Mouse (Mus musculus): ENCODE data around the gene Gnas. TPM values are rescaled to one million over a fixed set of nuclear protein-coding genes. Genes with fewer than 3 reads are reported as not detected.

Gene Gnas
- polyA plus RNA-seq, 1 experiment from 2014 or later, result 402 TPM

DNA sequence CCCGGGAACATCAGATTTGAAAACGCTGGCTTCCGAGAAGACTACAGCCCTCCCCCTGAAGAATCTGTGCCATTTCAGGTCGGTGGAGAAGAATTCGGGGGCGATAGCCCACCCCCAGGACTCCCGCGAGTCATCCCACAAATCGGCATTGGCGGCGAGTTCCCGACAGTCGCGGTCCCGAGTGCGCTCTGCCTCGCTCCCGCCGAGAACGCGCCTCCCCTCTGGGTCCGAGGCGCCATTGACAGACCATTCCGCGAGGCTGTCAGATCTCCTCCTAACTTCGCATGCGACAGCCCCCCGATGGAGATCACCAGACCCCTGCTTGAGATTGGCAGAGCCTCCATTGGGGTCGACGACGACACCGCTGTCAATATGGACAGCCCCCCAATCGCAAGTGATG lies 14.4 kb downstream of the Gnas start:
- ATAC-seq, result no peak
- Histone ChIP-seq H3K9ac (ENCODE audit: low read depth, low read length) (no peak overlapping the region), H3K4me2 (ENCODE audit: low read depth, low read length) (peak overlapping the region; percentile 44), H3K27ac (ENCODE audit: low read length) (no peak overlapping the region), H3K4me3 (ENCODE audit: low read length) (peak overlapping the region; percentile 44), H3K9me3 (ENCODE audit: control insufficient read depth, low read length) (peaks cover 44% of the 10 kb centered on the region), H3K4me1 (ENCODE audit: control insufficient read depth, insufficient read depth, low read length) (peaks cover 2% of the 10 kb centered on the region; the same call in 1 of the 2 replicates), H3K36me3 (ENCODE audit: control insufficient read depth, insufficient read depth, low read length) (peaks cover 7% of the 10 kb centered on the region; the same call in 1 of the 2 replicates), H3K27me3 (replicated peaks; ENCODE audit: control insufficient read depth, insufficient read depth, low read length) (peaks cover 22% of the 10 kb centered on the region)
- WGBS, result 52% methylated on average over 33 of the region's 33 CpGs

DNA sequence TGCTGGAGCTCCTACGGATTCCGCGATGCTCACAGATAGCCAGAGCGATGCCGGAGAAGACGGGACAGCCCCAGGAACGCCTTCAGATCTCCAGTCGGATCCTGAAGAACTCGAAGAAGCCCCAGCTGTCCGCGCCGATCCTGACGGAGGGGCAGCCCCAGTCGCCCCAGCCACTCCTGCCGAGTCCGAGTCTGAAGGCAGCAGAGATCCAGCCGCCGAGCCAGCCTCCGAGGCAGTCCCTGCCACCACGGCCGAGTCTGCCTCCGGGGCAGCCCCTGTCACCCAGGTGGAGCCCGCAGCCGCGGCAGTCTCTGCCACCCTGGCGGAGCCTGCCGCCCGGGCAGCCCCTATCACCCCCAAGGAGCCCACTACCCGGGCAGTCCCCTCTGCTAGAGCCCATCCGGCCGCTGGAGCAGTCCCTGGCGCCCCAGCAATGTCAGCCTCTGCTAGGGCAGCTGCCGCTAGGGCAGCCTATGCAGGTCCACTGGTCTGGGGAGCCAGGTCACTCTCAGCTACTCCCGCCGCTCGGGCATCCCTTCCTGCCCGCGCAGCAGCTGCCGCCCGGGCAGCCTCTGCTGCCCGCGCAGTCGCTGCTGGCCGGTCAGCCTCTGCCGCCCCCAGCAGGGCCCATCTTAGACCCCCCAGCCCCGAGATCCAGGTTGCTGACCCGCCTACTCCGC lies 15.1 kb downstream of the Gnas start:
- Histone ChIP-seq H3K4me2 (ENCODE audit: low read depth, low read length) (peak overlapping the region; percentile 44), H3K27ac (ENCODE audit: low read length) (no peak overlapping the region), H3K9ac (ENCODE audit: low read depth, low read length) (peak overlapping the region; percentile 47), H3K4me1 (ENCODE audit: control insufficient read depth, insufficient read depth, low read length) (0 out of 2 replicates have a peak, but pooled peaks cover 2% of the 10 kb centered on the region), H3K27me3 (replicated peaks; ENCODE audit: control insufficient read depth, insufficient read depth, low read length) (peaks cover 22% of the 10 kb centered on the region), H3K36me3 (ENCODE audit: control insufficient read depth, insufficient read depth, low read length) (peaks cover 7% of the 10 kb centered on the region; the same call in 1 of the 2 replicates), H3K9me3 (ENCODE audit: control insufficient read depth, low read length) (peaks cover 44% of the 10 kb centered on the region), H3K4me3 (ENCODE audit: low read length) (peak overlapping the region; percentile 44)
- WGBS, result 53% methylated on average over 48 of the region's 48 CpGs
- no peak for ATAC-seq

DNA sequence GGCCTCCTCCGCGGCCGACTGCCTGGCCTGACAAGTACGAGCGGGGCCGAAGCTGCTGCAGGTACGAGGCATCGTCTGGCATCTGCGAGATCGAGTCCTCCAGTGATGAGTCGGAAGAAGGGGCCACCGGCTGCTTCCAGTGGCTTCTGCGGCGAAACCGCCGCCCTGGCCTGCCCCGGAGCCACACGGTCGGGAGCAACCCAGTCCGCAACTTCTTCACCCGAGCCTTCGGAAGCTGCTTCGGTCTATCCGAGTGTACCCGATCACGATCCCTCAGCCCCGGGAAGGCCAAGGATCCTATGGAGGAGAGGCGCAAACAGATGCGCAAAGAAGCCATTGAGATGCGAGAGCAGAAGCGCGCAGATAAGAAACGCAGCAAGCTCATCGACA lies 15.6 kb downstream of the Gnas start:
- Histone ChIP-seq H3K27me3 (replicated peaks; ENCODE audit: control insufficient read depth, insufficient read depth, low read length) (peaks cover 22% of the 10 kb centered on the region), H3K4me1 (ENCODE audit: control insufficient read depth, insufficient read depth, low read length) (0 out of 2 replicates have a peak, but pooled peaks cover 2% of the 10 kb centered on the region), H3K36me3 (ENCODE audit: control insufficient read depth, insufficient read depth, low read length) (peaks cover 7% of the 10 kb centered on the region; the same call in 1 of the 2 replicates), H3K9ac (ENCODE audit: low read depth, low read length) (0 out of 2 replicates have a peak overlapping the region, but pooled peaks have one; percentile 47), H3K9me3 (ENCODE audit: control insufficient read depth, low read length) (peaks cover 44% of the 10 kb centered on the region), H3K27ac (ENCODE audit: low read length) (no peak overlapping the region), H3K4me2 (ENCODE audit: low read depth, low read length) (peak overlapping the region; percentile 44), H3K4me3 (ENCODE audit: low read length) (peak overlapping the region; percentile 44)
- 55% methylated on average over 34 of the region's 34 CpGs for WGBS
- no peak for ATAC-seq

DNA sequence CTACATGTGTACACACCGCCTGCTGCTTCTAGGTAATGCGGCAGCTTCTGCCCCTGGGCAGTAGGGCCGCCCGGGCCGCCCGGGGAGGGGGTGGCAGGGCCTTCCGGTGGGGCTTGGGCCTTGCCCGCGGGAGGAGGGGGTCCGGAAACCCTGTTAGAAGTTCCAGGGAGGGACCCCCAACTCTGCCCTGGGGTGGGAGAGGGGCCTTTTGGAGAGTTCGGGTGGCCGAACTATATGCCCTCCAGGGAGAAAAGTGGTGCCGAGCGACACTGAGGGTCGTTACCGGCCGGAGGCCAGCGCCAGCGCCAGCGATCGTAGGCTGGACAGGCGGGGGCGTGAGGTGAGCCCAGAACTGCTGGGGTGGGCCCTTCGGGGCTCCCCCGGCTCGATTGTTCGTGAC lies 16.1 kb downstream of the Gnas start:
- Histone ChIP-seq H3K4me2 (ENCODE audit: low read depth, low read length) (peak overlapping the region; percentile 44), H3K4me3 (ENCODE audit: low read length) (peak overlapping the region; percentile 44), H3K27me3 (replicated peaks; ENCODE audit: control insufficient read depth, insufficient read depth, low read length) (peaks cover 22% of the 10 kb centered on the region), H3K36me3 (ENCODE audit: control insufficient read depth, insufficient read depth, low read length) (peaks cover 7% of the 10 kb centered on the region; the same call in 1 of the 2 replicates), H3K27ac (ENCODE audit: low read length) (no peak overlapping the region), H3K4me1 (ENCODE audit: control insufficient read depth, insufficient read depth, low read length) (0 out of 2 replicates have a peak, but pooled peaks cover 2% of the 10 kb centered on the region), H3K9me3 (ENCODE audit: control insufficient read depth, low read length) (peaks cover 42% of the 10 kb centered on the region), H3K9ac (ENCODE audit: low read depth, low read length) (0 out of 2 replicates have a peak overlapping the region, but pooled peaks have one; percentile 3)
- WGBS, result 62% methylated on average over 27 of the region's 27 CpGs
- ATAC-seq, result no peak

DNA sequence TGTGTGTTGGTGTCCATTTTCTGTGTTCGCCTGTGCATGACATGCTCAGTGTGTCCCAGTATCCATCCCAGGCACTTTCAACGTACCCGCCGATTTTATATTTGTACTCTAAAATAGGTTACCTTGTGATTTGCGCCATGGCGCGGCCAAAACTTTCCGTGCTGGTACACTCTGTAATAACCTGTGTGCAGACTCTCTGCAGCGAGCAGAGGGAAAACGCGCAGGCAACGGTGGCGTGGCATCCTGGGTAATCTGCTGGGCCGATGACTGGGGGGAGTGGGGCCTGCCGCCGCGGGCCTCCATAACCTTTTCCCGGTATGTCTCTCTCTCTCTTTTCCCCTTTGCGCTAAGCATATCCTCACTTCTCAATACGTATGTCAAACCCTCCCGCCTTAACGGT lies 16.5 kb downstream of the Gnas start:
- WGBS, result 51% methylated on average over 22 of the region's 22 CpGs
- 0 out of 2 replicates have a peak, but pooled peaks cover 2% of the 10 kb centered on the region for H3K4me1 ChIP-seq (ENCODE audit: control insufficient read depth, insufficient read depth, low read length)
- no peak for ATAC-seq
- no peak overlapping the region for H3K9ac ChIP-seq (ENCODE audit: low read depth, low read length)
- H3K4me3 ChIP-seq (ENCODE audit: low read length), result peak overlapping the region; percentile 44
- H3K9me3 ChIP-seq (ENCODE audit: control insufficient read depth, low read length), result peaks cover 37% of the 10 kb centered on the region
- peaks cover 22% of the 10 kb centered on the region for H3K27me3 ChIP-seq (replicated peaks; ENCODE audit: control insufficient read depth, insufficient read depth, low read length)
- no peak overlapping the region for H3K27ac ChIP-seq (ENCODE audit: low read length)
- H3K4me2 ChIP-seq (ENCODE audit: low read depth, low read length), result peak overlapping the region; percentile 44
- peaks cover 7% of the 10 kb centered on the region; the same call in 1 of the 2 replicates for H3K36me3 ChIP-seq (ENCODE audit: control insufficient read depth, insufficient read depth, low read length)

DNA sequence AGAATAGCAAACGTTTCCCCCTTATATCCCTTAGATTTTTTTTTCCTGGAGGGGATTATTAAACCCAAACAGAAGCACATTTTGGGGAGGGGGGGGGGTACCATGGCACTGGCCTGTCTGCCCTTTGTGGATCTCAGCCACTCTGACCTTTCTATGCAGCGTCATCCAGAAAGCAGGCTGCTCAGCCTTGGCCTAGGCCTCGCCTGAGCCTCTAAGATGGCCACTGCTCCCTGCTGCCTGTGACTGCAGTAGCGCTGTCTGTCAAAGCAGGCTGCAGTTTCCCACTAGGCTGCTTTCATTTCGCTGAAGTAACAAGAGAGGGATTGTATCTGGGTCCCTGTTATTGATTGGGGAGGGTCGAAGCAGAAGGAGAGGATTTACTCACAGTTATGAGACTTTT lies 18.4 kb downstream of the Gnas start:
- 61% methylated on average over 6 of the region's 6 CpGs for WGBS
- H3K9me3 ChIP-seq (ENCODE audit: control insufficient read depth, low read length), result peaks cover 30% of the 10 kb centered on the region

DNA sequence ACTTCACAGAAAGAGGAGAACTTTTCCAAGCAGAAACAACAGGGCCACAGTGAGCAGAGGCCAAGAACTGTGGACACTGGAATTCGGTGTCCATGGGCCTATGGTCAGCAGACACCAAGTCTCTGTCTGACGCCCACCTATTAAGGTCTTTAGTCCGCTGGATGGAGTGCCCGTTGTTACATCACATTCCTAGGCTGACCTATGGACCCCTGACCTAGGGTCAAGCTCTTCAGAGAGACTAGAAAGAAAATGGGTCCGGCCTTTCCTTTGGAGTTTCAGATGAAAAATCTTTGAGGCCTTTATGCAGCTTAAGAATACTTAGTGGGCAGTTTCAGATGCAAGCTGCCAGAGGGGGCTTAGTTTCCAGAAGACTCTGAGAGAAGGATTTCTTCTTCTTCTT lies 21.5 kb downstream of the Gnas start:
- H3K27me3 ChIP-seq (replicated peaks; ENCODE audit: control insufficient read depth, insufficient read depth, low read length), result no peaks in the 10 kb centered on the region
- no peak overlapping the region for H3K9ac ChIP-seq (ENCODE audit: low read depth, low read length)
- H3K4me2 ChIP-seq (ENCODE audit: low read depth, low read length), result no peak overlapping the region
- no peak for ATAC-seq
- H3K9me3 ChIP-seq (ENCODE audit: control insufficient read depth, low read length), result peaks cover 2% of the 10 kb centered on the region; the same call in 1 of the 2 replicates
- no peak overlapping the region for H3K4me3 ChIP-seq (ENCODE audit: low read length)
- 30% methylated on average over 5 of the region's 5 CpGs for WGBS
- no peak overlapping the region for H3K27ac ChIP-seq (ENCODE audit: low read length)
- H3K4me1 ChIP-seq (ENCODE audit: control insufficient read depth, insufficient read depth, low read length), result no peaks in the 10 kb centered on the region
- H3K36me3 ChIP-seq (ENCODE audit: control insufficient read depth, insufficient read depth, low read length), result no peaks in the 10 kb centered on the region

More for the DNA sequence above, 18.4 kb downstream of the Gnas start:
- ATAC-seq, result no peak
- Histone ChIP-seq H3K4me1 (ENCODE audit: control insufficient read depth, insufficient read depth, low read length) (0 out of 2 replicates have a peak, but pooled peaks cover 2% of the 10 kb centered on the region), H3K27ac (ENCODE audit: low read length) (no peak overlapping the region), H3K27me3 (replicated peaks; ENCODE audit: control insufficient read depth, insufficient read depth, low read length) (peaks cover 20% of the 10 kb centered on the region), H3K9ac (ENCODE audit: low read depth, low read length) (no peak overlapping the region), H3K4me3 (ENCODE audit: low read length) (no peak overlapping the region), H3K4me2 (ENCODE audit: low read depth, low read length) (no peak overlapping the region), H3K36me3 (ENCODE audit: control insufficient read depth, insufficient read depth, low read length) (peaks cover 7% of the 10 kb centered on the region; the same call in 1 of the 2 replicates)

DNA sequence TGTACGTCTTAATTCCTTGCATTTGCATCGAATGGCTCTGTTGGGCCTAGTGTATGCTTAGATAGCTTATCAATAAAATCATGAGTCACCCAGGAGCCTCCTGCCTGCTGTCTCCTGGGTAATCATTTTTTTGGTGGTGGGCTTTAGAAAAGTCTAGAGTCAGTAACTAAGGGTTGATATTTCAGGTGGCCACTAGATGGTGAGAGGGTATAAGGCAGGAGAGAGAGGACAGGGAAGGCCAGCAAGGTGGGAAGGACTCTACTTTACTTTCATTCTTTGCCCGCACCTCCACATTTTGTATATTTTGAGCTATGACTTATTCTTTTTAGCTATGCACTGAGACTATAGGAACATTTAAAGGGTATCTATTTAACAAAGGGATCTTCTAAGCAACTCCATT lies 23.8 kb downstream of the Gnas start:
- Histone ChIP-seq H3K4me3 (ENCODE audit: low read length) (no peak overlapping the region), H3K36me3 (ENCODE audit: control insufficient read depth, insufficient read depth, low read length) (no peaks in the 10 kb centered on the region), H3K9me3 (ENCODE audit: control insufficient read depth, low read length) (no peaks in the 10 kb centered on the region), H3K27me3 (replicated peaks; ENCODE audit: control insufficient read depth, insufficient read depth, low read length) (no peaks in the 10 kb centered on the region), H3K4me2 (ENCODE audit: low read depth, low read length) (no peak overlapping the region), H3K9ac (ENCODE audit: low read depth, low read length) (no peak overlapping the region), H3K27ac (ENCODE audit: low read length) (no peak overlapping the region), H3K4me1 (ENCODE audit: control insufficient read depth, insufficient read depth, low read length) (peaks cover 6% of the 10 kb centered on the region; the same call in 1 of the 2 replicates)
- no peak for ATAC-seq
- 71% methylated on average over 3 of the region's 3 CpGs for WGBS

DNA sequence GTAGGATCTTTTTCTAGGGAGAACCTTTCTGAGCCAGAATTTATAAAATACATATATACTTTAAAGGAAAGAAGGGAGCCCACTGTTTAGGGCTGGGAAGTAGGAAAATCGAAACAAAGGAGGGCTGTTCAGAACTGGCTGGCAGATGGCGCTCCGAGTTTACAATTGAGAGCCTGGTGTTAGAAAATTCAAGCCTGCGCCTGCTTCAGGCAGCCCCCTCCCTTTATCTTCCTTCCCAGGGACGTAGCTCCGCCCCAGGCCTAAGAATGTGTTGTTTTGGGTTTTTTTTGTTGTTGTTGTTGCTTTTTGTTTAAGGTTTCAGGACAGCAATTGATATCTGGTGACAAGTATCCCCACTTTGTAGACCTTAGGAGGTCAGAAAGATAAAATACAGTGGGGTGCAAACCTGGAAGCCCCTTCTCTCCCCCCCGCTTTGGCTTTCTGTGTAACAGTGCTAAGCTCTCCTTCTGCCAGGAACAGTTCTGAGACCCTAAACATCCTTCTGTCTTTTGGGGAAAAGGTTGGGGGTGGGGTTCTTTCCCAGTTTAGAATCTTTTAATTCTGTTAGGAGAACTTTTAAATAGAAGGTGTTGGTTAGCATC lies 26.9 kb downstream of the Gnas start:
- Histone ChIP-seq H3K4me2 (ENCODE audit: low read depth, low read length) (no peak overlapping the region), H3K36me3 (ENCODE audit: control insufficient read depth, insufficient read depth, low read length) (no peaks in the 10 kb centered on the region), H3K27ac (ENCODE audit: low read length) (no peak overlapping the region), H3K27me3 (replicated peaks; ENCODE audit: control insufficient read depth, insufficient read depth, low read length) (no peaks in the 10 kb centered on the region), H3K9me3 (ENCODE audit: control insufficient read depth, low read length) (no peaks in the 10 kb centered on the region), H3K4me1 (ENCODE audit: control insufficient read depth, insufficient read depth, low read length) (peaks cover 6% of the 10 kb centered on the region; the same call in 1 of the 2 replicates), H3K4me3 (ENCODE audit: low read length) (no peak overlapping the region), H3K9ac (ENCODE audit: low read depth, low read length) (no peak overlapping the region)
- WGBS, result 14% methylated on average over 7 of the region's 7 CpGs
- no peak for ATAC-seq
